Comparison of ENCODE assay signal across 11 mouse cellular contexts in genomic region chr1:25892026-25892739, GRCm38 (mm10).
DNase-seq lines count a peak whose midpoint lies in the region; ATAC-seq lines count a peak whose summit lies in the region.
"Had no signal": no experiment of that assay in that cellular context is flagged by ENCODE, and none has a peak within 500 bp of the region (broad histone marks: within the 10 kb centered on the region; RNA-seq: fewer than 3 reads in every experiment).

No protein-coding gene starts in this region.

- no peak overlapping the region for H3K9ac ChIP-seq in hindbrain, embryonic 12.5 days
- no peak overlapping the region for H3K9ac ChIP-seq in neural tube, embryonic 11.5 days (ENCODE audit: low read length)
- H3K9ac ChIP-seq: embryonic facial prominence, embryonic 15.5 days had no signal

- H3K9me3 ChIP-seq in hindbrain, embryonic 12.5 days (replicated peaks) = no peaks in the 10 kb centered on the region
- no peaks in the 10 kb centered on the region for H3K9me3 ChIP-seq in neural tube, embryonic 11.5 days (ENCODE audit: control insufficient read depth, low read length)
- H3K9me3 ChIP-seq: embryonic facial prominence, embryonic 15.5 days had no signal

- H3K4me2 ChIP-seq in hindbrain, embryonic 12.5 days (replicated peaks) = no peak overlapping the region; the same call in 1 of the 2 replicates
- no peak overlapping the region for H3K4me2 ChIP-seq in neural tube, embryonic 11.5 days (ENCODE audit: low read depth)
- H3K4me2 ChIP-seq: embryonic facial prominence, embryonic 15.5 days had no signal

- WGBS in hindbrain, embryonic 12.5 days = 35% methylated on average over 5 of the region's 5 CpGs
- 49% methylated on average over 5 of the region's 5 CpGs for WGBS in neural tube, embryonic 11.5 days

- peak; percentile 53 to 73 for DNase-seq in cerebellum, postnatal 25 days
- no peak for DNase-seq in cerebellum, adult 11-12 months
- DNase-seq in embryo, embryonic 9.5 days (ENCODE audit: extremely low spot score) = peak; percentile 22
- peak; percentile 57 for DNase-seq in neural tube, embryonic 11.5 days (ENCODE audit: low spot score)
- no peak for DNase-seq in gastrocnemius, postnatal 4 days (ENCODE audit: low spot score in 2 of 2)
- DNase-seq in lung, postnatal 10 days = no peak
- no peak for DNase-seq in layer of hippocampus, postnatal 25 days (ENCODE audit: extremely low spot score in 1 of 2, low spot score in 1 of 2)

- no peak overlapping the region for H3K4me3 ChIP-seq in hindbrain, embryonic 12.5 days
- H3K4me3 ChIP-seq in neural tube, embryonic 11.5 days (ENCODE audit: low read depth, low read length) = no peak overlapping the region
- H3K4me3 ChIP-seq: embryonic facial prominence, embryonic 15.5 days had no signal

- H3K27ac ChIP-seq in hindbrain, embryonic 12.5 days = no peak overlapping the region
- H3K27ac ChIP-seq in neural tube, embryonic 11.5 days (ENCODE audit: low read depth, low read length) = no peak overlapping the region
- H3K27ac ChIP-seq: embryonic facial prominence, embryonic 15.5 days had no signal

- H3K27me3 ChIP-seq in hindbrain, embryonic 12.5 days = no peaks in the 10 kb centered on the region
- no peaks in the 10 kb centered on the region for H3K27me3 ChIP-seq in neural tube, embryonic 11.5 days (ENCODE audit: control insufficient read depth, insufficient read depth, low read length)
- H3K27me3 ChIP-seq: embryonic facial prominence, embryonic 15.5 days; Patski had no signal

- H3K4me1 ChIP-seq in hindbrain, embryonic 12.5 days = no peaks in the 10 kb centered on the region
- no peaks in the 10 kb centered on the region for H3K4me1 ChIP-seq in neural tube, embryonic 11.5 days (ENCODE audit: control insufficient read depth, insufficient read depth, low read length)
- H3K4me1 ChIP-seq: embryonic facial prominence, embryonic 15.5 days had no signal

- H3K36me3 ChIP-seq in hindbrain, embryonic 12.5 days = no peaks in the 10 kb centered on the region
- no peaks in the 10 kb centered on the region for H3K36me3 ChIP-seq in neural tube, embryonic 11.5 days (ENCODE audit: control insufficient read depth, insufficient read depth, low read length)
- H3K36me3 ChIP-seq: embryonic facial prominence, embryonic 15.5 days had no signal

- ATAC-seq in hindbrain, embryonic 12.5 days (ENCODE audit: low FRiP score) = peak; percentile 89
- peak; percentile 79 for ATAC-seq in neural tube, embryonic 11.5 days (ENCODE audit: insufficient read depth, low FRiP score, low TSS enrichment)
- ATAC-seq: inflammation-experienced regulatory T-cells, adult 6 months; Patski had no signal

Comparison
In these comparisons a context has a peak if more than half of its experiments do, and no peak if none do; other contexts are left out.
1. DNase-seq: peak in cerebellum, postnatal 25 days (2 of 2), embryo, embryonic 9.5 days (single experiment) and neural tube, embryonic 11.5 days (single experiment); none in cerebellum, adult 11-12 months (single experiment), gastrocnemius, postnatal 4 days (0 of 2), lung, postnatal 10 days (single experiment) and layer of hippocampus, postnatal 25 days (0 of 2).